Mouse (Mus musculus): ENCODE data around the gene Trp73.

The Trp73 gene

DNA sequence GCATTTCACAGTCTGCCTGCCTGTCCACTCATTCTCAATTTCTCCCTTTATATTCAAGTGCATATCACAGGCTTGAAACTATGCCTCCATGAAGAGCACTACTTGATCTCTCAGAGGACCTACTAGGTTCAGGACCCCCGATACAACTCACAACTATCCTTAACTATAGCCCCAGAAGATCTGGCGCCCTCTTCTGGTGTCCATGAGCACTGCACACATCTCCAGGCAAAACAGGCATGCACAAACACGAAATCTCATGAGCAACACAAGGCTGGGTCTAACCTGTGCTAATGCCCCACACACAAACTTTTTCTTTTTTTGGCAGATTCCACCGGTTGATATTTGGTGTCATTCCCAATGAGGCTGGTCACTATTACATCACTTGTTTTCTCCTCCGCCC, 94.2 kb downstream of the Trp73 start:
- in situ Hi-C loops (cut with MseI, MboI), result no loop called here

DNA sequence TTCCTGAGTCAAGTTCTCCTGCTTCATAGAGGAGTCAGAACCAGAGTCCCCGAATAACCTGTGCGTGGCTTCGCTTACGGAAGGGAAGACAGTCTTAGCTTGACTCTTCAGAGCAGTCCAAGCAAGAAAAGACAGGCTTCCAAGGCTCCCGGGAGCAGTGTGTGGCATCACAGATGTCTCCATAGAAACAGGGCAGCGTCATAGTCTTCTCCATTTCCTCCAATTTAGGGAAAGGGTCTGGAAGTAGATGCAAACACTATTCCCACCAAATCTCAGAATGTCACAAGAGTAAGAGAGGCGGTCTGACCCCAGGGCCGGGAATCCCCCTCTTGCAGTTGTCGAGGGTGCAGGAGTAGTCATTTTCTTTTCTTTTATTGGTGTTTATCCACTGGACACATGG, 97.4 kb downstream of the Trp73 start, which contains the start of gene Ccdc27:
Gene Ccdc27, minus strand, starts transcription at position 101 of the 400 bp plus-strand sequence.
- in situ Hi-C loops (cut with MseI, MboI), result no loop called here

DNA sequence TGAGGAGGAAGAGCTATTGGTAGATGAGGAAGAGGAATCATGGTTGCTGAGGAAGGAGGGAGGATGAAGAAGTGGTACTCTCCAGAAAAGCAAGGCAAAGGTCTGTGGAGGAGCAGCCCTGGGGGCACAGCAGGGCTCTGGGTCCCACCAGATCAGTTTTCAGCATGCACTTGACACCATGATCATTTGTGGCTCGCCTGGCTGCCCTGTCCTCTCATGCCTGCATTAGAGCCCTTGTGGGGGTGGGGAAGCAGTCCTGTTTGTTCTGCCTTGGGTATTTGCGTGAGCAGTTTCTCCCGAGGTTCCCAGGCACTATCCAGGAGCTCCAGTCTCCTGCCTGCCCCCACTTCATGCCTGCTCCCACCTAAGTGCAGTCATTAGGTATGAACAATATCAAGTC, 102.9 kb downstream of the Trp73 start:
- in situ Hi-C loops (cut with MseI, MboI), result no loop called here

DNA sequence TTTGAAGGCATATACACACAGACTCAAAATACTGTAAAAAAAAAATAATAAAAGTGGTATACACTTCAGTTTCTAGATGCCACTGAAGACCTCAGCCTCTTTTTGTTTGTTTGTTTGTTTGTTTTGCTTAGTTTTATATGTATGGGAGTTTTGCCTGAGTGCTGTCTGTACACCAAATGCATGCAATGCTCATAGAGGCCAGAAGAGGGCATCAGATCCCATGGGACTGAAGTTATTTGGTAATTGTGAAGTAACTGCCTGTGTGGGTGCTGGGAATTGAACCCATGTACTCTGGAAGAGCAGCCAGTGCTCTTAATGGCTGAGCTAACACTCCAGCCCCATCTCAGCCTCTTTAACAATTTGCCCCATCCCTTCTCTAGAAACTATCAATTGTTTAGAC, 111.4 kb downstream of the Trp73 start:
- in situ Hi-C loops (cut with MseI, MboI), result no loop called here

DNA sequence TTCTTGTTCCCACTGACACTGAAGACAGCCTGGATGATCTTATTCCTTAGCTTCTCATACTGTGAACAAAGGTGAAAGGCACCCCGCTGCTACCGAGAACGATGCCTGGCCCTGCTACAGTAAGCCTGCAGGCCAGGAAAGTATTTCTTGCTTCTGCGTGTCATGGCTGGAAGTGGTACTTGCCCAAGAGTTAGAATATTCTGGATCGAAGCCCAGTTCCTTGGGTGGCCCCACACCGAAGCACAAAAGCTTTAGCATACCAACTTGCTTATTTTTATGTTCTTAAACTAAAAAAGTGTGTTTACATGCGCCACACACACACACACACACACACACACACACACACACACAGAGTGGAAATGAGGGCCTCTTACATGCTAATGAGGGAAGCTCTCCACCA, 111.9 kb downstream of the Trp73 start:
- in situ Hi-C loops (cut with MseI, MboI), result no loop called here

DNA sequence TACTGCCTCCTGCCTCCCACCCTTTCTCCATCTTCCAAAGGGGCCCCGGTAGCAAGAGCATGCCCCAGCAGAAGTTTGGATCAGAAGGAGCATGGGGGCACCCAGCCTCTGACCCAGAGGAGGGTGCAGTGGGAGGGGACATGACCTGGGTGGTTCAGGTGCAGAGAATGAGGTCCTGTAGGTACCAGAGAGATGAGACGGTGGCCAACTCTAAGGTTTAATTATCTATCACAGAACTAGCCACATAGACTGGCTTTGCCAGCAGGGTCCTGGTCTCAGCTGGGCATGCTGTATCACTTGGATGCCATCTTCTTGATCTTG, 113.6 kb downstream of the Trp73 start:
- in situ Hi-C loops (cut with MseI, MboI), result no loop called here

DNA sequence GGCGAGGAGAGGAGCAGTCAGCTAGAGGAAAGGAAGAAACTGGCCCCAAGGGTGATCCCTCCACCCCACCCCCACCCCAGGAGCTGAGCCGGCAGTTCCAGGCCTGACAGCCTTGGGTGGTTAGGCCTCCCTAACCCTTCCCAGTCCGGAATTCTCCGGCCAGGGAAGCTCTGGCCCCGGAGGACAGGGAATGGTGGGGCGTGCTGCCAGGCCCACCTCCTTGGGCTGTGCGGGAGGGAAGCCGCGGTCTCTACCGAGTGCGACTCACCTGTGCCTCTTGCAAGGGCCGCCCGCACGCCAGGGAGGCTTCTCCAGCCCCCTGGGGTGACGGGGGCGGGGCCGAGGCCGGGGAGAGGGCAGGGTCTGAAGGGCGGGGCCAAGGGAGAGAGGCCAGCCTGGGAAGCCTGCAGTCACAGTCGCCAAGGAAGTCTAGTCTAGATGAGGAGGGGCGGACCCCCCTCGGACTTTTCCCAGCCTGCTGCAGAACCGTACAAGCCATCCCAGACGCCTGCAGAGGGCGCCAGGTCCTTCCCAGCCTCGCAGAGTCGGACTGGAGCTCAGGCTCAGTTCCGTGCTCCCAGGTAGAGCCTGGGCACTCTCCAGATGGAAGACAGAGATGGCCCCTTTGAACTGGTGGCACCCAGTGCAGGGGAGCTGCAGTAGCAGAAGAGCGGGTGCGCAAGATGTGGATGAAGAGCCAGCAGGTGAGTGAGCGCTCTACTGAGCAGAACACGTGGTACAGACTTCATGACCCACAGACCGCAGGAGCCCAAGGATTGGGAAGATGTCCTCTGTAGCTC, 114.2 kb downstream of the Trp73 start, which contains the start of gene Smim1:
Gene Smim1, minus strand, starts transcription at position 590 of the 800 bp plus-strand sequence.
- in situ Hi-C loops (cut with MseI, MboI), result no loop called here

DNA sequence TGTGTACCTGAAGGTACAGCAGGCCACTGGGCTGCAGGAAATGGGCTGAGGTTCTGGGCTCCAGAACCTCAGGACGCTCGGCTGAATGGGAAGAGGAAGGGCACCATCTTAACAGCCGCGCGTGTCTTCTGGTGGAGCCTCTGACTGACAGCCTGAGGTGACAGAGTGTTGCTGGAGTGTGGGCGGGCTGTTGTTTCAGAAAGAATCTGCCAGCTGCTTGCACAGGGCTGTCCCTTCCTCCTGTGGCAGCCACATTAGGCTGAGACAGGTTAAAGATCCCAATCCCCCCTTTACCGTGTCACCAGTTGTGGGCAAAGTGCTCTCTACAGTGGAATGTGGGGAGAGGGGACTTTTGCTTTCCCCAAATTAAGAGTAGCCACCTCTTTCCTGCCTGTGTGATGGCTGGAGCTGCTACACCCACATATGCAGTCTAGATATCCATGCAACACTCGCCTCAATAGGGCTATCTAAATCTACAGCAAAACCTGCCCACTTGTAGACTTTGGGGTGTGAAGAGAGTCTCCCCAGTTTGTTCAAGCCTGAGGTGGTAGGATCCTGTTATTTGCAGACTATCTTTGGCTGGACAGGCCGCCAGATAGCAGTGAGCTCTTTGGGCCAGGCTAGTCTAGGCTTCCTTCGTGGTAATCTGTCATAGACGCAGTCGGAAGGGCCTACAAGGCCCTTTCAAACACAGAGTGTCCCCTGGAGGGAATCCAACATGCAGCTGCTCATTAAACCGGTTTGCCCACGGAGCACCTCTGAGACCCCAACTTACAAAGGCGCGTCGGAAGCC, 115.1 kb downstream of the Trp73 start:
- in situ Hi-C loops (cut with MseI, MboI), result no loop called here

DNA sequence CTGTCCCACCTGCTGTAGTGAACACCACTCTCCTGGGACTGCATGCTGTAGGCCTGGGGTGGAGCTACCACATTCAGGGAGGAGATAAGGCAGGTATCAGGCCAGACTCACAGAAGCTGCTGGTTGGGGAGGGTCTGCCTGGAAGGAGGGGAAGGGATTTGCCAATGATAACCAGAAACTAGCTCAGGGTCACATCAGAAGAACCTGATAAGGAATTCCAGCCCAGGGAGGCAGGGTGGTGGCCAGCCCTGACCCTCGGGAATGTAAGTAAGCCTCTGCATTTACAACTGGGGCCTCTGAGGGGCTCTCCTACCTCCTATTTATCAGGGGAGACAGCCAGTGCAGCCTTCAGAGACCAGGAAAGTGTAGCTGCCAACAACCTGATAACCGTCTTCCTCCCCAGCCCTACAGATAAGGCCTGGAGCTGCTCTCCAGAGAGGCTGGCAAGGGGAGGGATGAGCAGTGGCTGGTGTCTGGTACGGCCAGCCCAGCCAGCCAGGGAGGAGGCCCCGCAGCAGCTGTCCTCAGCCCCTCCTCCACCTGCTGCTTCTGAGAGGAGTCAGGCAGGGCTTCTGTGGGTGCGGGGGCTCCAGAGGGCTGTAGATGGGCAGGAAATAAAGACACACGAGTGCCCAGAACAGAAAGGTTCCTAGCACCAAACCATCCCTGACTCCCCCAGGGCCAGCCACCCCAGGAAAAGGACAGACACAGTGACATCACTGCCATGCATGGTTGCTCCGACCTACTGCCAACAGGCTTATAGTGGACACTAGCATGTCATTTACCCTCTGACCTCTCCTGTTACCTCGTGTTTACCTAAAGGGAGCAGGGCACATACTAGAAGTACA, 116.0 kb downstream of the Trp73 start:
- in situ Hi-C loops (cut with MseI, MboI), result no loop called here

DNA sequence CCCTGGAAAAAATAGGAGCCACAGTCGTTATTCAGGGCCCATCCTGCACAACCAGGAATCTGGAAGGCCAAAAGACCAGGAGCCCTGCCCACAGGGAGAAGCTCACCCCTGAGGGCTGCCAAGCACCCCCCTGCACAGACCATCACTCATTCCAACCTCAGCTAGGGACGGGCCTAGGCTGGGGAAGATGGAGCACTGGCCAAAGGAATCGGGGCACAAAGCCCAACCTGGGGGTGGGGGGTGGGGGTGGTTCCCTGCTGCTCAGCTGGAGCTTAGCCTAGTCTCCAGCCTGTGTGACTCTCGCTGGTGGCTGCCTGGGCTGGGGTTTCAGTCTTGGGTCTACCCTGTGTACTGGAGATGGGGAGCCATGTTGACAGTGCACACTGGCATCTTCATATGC, 117.2 kb downstream of the Trp73 start:
- in situ Hi-C loops (cut with MseI, MboI), result no loop called here

DNA sequence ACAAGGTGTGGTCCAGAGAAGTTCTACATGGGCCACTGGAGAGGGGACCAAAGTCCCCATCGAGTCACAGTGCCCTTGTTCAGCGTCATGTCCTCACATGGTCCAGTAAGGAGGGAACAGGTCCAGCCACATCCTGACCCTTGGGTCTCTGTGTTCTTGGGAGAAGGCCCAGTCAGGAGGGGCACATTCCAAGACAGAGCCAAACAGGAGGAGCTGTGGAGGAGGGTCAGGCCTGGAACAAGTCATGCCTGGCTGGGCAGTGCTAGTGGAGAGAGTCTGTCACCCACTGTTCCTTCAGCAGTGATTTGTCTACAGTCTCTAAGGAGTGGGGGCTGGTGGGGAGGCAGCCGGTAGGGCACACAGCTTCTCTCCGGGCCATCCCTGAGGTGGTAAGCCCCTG, 117.6 kb downstream of the Trp73 start:
- in situ Hi-C loops (cut with MseI, MboI), result no loop called here

DNA sequence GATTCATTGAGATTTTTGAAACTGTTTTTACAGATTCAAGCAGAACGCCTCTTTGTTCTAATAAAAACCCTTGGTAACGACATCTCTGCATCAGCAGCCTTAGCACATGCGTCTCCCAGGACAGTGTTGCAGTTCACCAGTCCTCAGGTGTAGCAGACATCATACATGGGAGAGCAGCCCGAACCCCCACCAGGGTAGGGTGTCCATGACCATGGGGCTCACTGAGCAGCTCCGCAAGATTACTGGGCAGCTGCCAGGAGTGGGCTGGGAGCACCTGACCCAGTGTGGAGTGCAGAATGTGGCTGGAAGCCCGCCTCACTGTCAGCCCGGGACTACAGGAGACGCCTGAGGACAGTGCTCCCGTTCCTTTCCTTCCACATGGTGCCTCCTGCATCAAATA, 118.6 kb downstream of the Trp73 start:
- in situ Hi-C loops (cut with MseI, MboI), result no loop called here

DNA sequence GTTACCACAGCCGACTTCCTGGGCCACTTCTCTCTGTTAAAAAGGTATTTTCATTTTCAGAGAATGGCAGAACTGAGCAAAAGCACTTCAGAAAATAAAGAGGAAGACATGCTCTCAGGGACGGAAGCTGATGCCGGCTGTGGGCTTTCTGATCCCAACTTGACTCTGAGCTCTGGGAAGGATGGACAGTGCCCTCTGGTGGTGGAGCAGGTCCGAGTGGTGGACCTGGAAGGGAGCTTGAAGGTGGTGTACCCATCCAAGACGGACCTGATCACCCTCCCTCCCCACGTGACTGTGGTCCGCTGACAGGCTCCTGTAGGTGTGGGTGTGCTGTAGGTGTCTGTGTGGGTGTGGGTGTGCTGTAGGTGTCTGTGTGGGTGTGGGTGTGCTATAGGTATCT, 120.4 kb downstream of the Trp73 start:
- in situ Hi-C loops (cut with MseI, MboI), result no loop called here

DNA sequence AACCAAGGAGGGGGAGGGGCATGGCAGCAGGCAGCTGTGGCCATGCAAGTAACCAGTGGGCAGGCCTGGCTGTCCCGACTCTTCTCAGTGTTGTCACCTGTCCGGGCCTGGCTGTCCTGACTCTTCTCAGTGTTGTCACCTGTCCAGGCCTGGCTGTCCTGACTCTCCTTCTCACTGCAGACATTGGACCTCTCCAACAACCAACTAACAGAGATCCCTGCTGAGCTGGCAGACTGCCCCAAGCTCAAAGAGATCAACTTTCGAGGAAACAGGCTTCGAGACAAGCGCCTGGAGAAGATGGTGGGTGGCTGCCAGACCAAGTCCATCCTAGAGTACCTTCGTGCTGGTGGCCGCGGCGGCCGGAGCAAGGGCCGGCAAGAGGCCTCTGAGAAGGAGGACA, 124.5 kb downstream of the Trp73 start:
- in situ Hi-C loops (cut with MseI, MboI), result no loop called here

DNA sequence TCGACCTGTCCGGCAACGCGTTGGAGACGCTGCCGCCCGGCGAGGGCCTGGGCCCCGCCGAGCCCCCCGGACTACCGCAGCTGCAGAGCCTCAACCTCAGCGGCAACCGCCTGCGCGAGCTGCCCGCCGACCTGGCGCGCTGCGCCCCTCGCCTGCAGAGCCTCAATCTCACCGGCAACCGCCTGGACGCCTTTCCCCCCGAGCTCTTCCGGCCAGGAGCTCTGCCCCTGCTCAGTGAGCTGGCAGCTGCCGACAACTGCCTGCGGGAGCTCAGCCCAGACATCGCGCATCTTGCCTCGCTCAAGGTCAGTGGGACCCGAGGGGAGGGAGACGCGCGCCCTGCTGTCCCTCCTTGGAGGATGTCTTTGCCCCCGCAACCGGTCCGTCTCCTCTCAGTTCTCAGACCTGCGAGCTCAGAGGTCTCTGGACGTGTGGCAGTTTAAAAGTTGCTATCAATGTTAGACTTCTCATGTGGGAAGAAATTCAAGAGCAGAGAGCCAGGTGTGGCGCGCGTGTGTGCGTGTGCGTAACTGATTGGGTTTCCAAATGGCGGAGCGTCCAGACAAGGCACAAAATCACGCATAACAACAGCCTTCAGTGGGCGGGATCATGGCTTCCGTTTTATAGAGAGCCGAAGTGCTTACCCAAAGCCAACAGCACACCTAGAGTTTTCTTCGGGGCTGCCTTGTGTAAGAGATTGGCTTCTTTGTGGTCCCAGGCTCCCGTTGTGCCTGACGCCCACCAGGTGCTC, 127.7 kb downstream of the Trp73 start:
- in situ Hi-C loops (cut with MseI, MboI), result no loop called here

DNA sequence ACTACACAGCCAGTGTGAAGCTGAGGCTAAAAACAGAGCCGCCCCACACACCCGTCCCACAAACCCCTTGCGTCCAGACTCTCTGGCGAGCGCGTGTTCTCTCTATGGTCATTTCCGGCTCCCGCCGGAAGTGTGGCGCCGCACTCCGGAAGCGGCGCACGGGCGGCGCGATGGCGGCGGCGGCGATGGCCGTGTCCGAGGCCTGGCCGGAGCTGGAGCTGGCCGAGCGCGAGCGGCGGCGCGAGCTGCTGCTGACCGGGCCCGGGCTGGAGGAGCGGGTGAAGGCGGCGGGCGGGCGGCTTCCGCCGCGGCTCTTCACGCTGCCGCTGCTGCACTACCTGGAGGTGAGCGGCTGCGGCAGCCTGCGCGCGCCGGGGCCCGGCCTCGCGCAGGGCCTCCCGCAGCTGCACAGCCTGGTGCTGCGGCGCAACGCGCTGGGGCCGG, 128.3 kb downstream of the Trp73 start, which contains the start of gene Lrrc47:
Gene Lrrc47, plus strand, starts transcription at position 86 of the 444 bp plus-strand sequence.
- in situ Hi-C loops (cut with MseI, MboI), result no loop called here

DNA sequence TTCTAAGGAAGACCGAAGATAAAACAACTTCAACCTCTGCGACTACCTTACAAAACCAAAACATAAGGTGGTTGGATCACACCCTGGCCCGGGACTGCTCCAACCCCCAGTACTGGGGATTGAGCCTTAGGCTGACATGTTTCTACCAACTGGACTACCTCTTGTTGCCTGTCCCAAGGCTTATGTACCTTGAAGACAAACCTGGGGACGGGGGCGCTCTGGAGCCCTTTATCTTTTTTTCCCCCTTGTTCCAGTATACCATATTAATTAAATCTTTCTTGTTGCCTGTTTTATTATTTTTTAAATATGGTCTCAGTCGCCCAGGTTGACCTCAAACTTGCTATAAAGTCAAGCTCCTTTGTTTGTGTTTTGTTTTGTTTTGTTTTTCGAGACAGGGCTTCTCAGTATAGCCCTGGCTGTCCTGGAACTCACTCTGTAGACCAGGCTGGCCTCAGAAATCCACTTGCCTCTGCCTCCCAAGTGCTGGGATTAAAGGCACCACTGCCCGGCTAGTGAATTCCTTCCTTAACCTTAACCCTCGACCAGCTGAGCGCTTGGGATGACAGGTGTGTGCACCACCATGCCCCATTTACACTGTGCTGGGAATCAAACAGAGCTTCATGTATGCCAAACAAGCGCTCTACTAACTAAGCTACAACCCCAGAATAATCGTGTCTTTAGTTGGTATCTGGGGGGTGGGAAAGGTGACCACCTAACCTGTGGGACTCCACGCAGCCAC, 128.9 kb downstream of the Trp73 start:
- in situ Hi-C loops (cut with MseI, MboI), result no loop called here

DNA sequence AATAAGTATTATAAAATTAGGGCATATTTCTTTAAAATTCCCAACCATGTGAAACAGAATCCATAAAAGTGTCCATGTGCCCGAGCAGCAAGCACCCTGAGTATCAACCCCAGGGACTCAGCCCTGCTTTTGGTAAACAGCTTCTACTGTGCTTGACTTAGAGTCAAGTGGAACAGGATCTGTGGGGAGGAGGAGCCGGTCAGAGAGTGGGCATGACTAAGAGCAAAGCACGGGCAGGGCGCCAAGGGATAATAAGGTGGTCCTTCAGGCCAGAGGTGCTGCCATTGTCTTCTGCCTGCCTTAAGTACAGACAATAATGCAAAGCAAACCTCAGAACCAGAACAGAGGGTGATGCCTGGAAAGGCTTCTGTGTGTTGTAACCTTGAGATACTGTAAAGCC, 132.2 kb downstream of the Trp73 start:
- in situ Hi-C loops (cut with MseI, MboI), result no loop called here

DNA sequence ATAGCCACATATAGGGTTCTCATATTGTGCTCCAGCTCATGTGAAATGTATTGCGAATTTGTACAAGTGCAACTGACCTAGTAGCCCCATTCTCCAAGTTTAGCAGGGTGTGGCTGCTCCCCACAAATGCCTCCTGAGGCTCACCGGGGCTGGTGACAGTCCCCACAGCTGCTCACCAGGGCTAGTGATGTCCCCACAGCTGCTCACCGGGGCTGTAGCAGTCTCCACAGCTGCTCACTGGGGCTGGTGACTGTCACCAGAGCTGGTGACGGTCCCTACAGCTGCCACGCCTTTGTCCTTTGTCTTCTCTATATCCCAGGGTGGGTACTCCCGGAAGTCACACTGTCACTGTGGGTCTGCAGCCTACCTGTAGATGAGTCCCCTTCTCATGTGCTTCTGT, 133.7 kb downstream of the Trp73 start:
- in situ Hi-C loops (cut with MseI, MboI), result no loop called here
